17 mouse cellular contexts compared by ENCODE assay signal in genomic region chr14:57533841-57534240, GRCm38 (mm10). TPM values are rescaled to one million over a fixed set of nuclear protein-coding genes. Genes with fewer than 3 reads are reported as not detected.
DNase-seq lines count a peak whose midpoint lies in the region; ATAC-seq and TF ChIP-seq lines count a peak whose summit lies in the region.
"Had no signal": no experiment of that assay in that cellular context is flagged by ENCODE, and none has a peak within 500 bp of the region (broad histone marks: within the 10 kb centered on the region; RNA-seq: fewer than 3 reads in every experiment).

No protein-coding gene starts in this region.

- H3K9me3 ChIP-seq in heart, embryonic 13.5 days: no peaks in the 10 kb centered on the region
- H3K9me3 ChIP-seq in heart, embryonic 10.5 days: no peaks in the 10 kb centered on the region
- no peaks in the 10 kb centered on the region for H3K9me3 ChIP-seq in lung, postnatal 0 days (ENCODE audit: low read length)
- H3K9me3 ChIP-seq in midbrain, postnatal 0 days (ENCODE audit: low read length): no peaks in the 10 kb centered on the region
- no peaks in the 10 kb centered on the region for H3K9me3 ChIP-seq in hindbrain, embryonic 10.5 days
- H3K9me3 ChIP-seq: embryonic facial prominence, embryonic 13.5 days; heart, embryonic 15.5 days; hindbrain, embryonic 12.5 days; intestine, embryonic 15.5 days; limb, embryonic 12.5 days; liver, embryonic 15.5 days; neural tube, embryonic 12.5 days had no signal

- H3K4me1 ChIP-seq in heart, embryonic 13.5 days: peaks cover 61% of the 10 kb centered on the region
- H3K4me1 ChIP-seq in heart, embryonic 10.5 days: peaks cover 33% of the 10 kb centered on the region
- H3K4me1 ChIP-seq in lung, postnatal 0 days (ENCODE audit: insufficient read depth, low read depth, low read length): peaks cover 5% of the 10 kb centered on the region
- peaks cover 15% of the 10 kb centered on the region; the same call in 1 of the 2 replicates for H3K4me1 ChIP-seq in midbrain, postnatal 0 days (ENCODE audit: insufficient read depth, low read length)
- peaks cover 41% of the 10 kb centered on the region for H3K4me1 ChIP-seq in hindbrain, embryonic 10.5 days (replicated peaks)

- no peak for TF ChIP-seq EP300 in lung, postnatal 0 days (IDR thresholded peaks at IDR 0.05)

- ATAC-seq in heart, embryonic 13.5 days (ENCODE audit: extremely low read depth, insufficient number of reproducible peaks, low FRiP score, low TSS enrichment): no peak
- no peak for ATAC-seq in lung, postnatal 0 days
- 0 out of 2 replicates have a peak, but pooled peaks have one; percentile 14 for ATAC-seq in midbrain, postnatal 0 days (ENCODE audit: low FRiP score)

- peaks cover 37% of the 10 kb centered on the region for H3K27me3 ChIP-seq in heart, embryonic 13.5 days (replicated peaks)
- peaks cover 40% of the 10 kb centered on the region for H3K27me3 ChIP-seq in heart, embryonic 10.5 days (ENCODE audit: insufficient read depth, poor library complexity, severe bottlenecking)
- H3K27me3 ChIP-seq in lung, postnatal 0 days (replicated peaks; ENCODE audit: insufficient read depth, low read length): no peaks in the 10 kb centered on the region
- H3K27me3 ChIP-seq in midbrain, postnatal 0 days (ENCODE audit: insufficient read depth, low read length): no peaks in the 10 kb centered on the region
- H3K27me3 ChIP-seq in hindbrain, embryonic 10.5 days (ENCODE audit: insufficient read depth, poor library complexity, severe bottlenecking): peaks cover 55% of the 10 kb centered on the region
- H3K27me3 ChIP-seq: heart, embryonic 15.5 days; neural tube, embryonic 12.5 days had no signal

- H3K4me3 ChIP-seq in heart, embryonic 13.5 days: no peak overlapping the region
- no peak overlapping the region for H3K4me3 ChIP-seq in heart, embryonic 10.5 days
- no peak overlapping the region for H3K4me3 ChIP-seq in lung, postnatal 0 days (ENCODE audit: low read depth, low read length)
- no peak overlapping the region for H3K4me3 ChIP-seq in midbrain, postnatal 0 days (ENCODE audit: low read depth, low read length)
- no peak overlapping the region for H3K4me3 ChIP-seq in hindbrain, embryonic 10.5 days
- H3K4me3 ChIP-seq: embryonic facial prominence, embryonic 13.5 days; heart, embryonic 15.5 days; hindbrain, embryonic 12.5 days; intestine, embryonic 15.5 days; limb, embryonic 12.5 days; liver, embryonic 15.5 days; neural tube, embryonic 12.5 days had no signal

- WGBS in heart, embryonic 13.5 days: 22% methylated on average over 11 of the region's 11 CpGs
- WGBS in heart, embryonic 10.5 days: 16% methylated on average over 11 of the region's 11 CpGs
- 46% methylated on average over 11 of the region's 11 CpGs for WGBS in lung, postnatal 0 days
- 18% methylated on average over 11 of the region's 11 CpGs for whole genome bisulfite sequencing in midbrain, postnatal 0 days
- 13% methylated on average over 11 of the region's 11 CpGs for WGBS in hindbrain, embryonic 10.5 days

- TF ChIP-seq CTCF in lung, postnatal 0 days (IDR thresholded peaks at IDR 0.05): no peak
- no peak for TF ChIP-seq CTCF in midbrain, postnatal 0 days (IDR thresholded peaks at IDR 0.05)

- H3K36me3 ChIP-seq in heart, embryonic 13.5 days: no peaks in the 10 kb centered on the region
- no peaks in the 10 kb centered on the region for H3K36me3 ChIP-seq in heart, embryonic 10.5 days
- H3K36me3 ChIP-seq in lung, postnatal 0 days (ENCODE audit: insufficient read depth, low read length): no peaks in the 10 kb centered on the region
- peaks cover 4% of the 10 kb centered on the region; the same call in 1 of the 2 replicates for H3K36me3 ChIP-seq in midbrain, postnatal 0 days (ENCODE audit: insufficient read depth, low read length)
- H3K36me3 ChIP-seq in hindbrain, embryonic 10.5 days: no peaks in the 10 kb centered on the region
- H3K36me3 ChIP-seq: embryonic facial prominence, embryonic 13.5 days; heart, embryonic 15.5 days; hindbrain, embryonic 12.5 days; intestine, embryonic 15.5 days; limb, embryonic 12.5 days; liver, embryonic 15.5 days; neural tube, embryonic 12.5 days had no signal

- no peak for DNase-seq in heart, embryonic 10.5 days (ENCODE audit: low spot score)
- no peak for DNase-seq in lung, postnatal 0 days (ENCODE audit: low spot score)
- DNase-seq in lung, postnatal 25 days (ENCODE audit: low spot score): no peak
- no peak for DNase-seq in midbrain, postnatal 0 days (ENCODE audit: low spot score)
- no peak for DNase-seq in cerebellum, postnatal 4 days (ENCODE audit: low spot score in 2 of 2)
- no peak for DNase-seq in hindbrain, embryonic 10.5 days (ENCODE audit: low spot score)
- DNase-seq: right cerebral cortex, postnatal 25 days had no signal

- peak overlapping the region; percentile 56; the same call in 1 of the 2 replicates for H3K9ac ChIP-seq in heart, embryonic 13.5 days
- H3K9ac ChIP-seq in lung, postnatal 0 days (replicated peaks; ENCODE audit: low read depth): no peak overlapping the region
- no peak overlapping the region for H3K9ac ChIP-seq in midbrain, postnatal 0 days (replicated peaks; ENCODE audit: low read length, poor library complexity, severe bottlenecking)
- H3K9ac ChIP-seq: embryonic facial prominence, embryonic 13.5 days; heart, embryonic 15.5 days; hindbrain, embryonic 12.5 days; intestine, embryonic 15.5 days; limb, embryonic 12.5 days; liver, embryonic 15.5 days; neural tube, embryonic 12.5 days had no signal

- H3K4me2 ChIP-seq in heart, embryonic 13.5 days: peak overlapping the region; percentile 14; the same call in 1 of the 2 replicates
- H3K4me2 ChIP-seq in lung, postnatal 0 days (replicated peaks; ENCODE audit: low read depth, low read length): no peak overlapping the region
- H3K4me2 ChIP-seq in midbrain, postnatal 0 days (ENCODE audit: low read depth, low read length, poor library complexity, severe bottlenecking): no peak overlapping the region
- H3K4me2 ChIP-seq: embryonic facial prominence, embryonic 13.5 days; heart, embryonic 15.5 days; hindbrain, embryonic 12.5 days; intestine, embryonic 15.5 days; liver, embryonic 15.5 days; neural tube, embryonic 12.5 days had no signal

- no peak overlapping the region for H3K27ac ChIP-seq in heart, embryonic 13.5 days (replicated peaks)
- no peak overlapping the region for H3K27ac ChIP-seq in heart, embryonic 10.5 days
- H3K27ac ChIP-seq in lung, postnatal 0 days (ENCODE audit: low read length): peak overlapping the region; percentile 38; the same call in 1 of the 2 replicates
- no peak overlapping the region for H3K27ac ChIP-seq in midbrain, postnatal 0 days (ENCODE audit: low read depth, low read length)
- H3K27ac ChIP-seq in hindbrain, embryonic 10.5 days: no peak overlapping the region
- H3K27ac ChIP-seq: embryonic facial prominence, embryonic 13.5 days; hindbrain, embryonic 12.5 days; kidney, postnatal 0 days; limb, embryonic 12.5 days; liver, embryonic 15.5 days; macrophage; neural tube, embryonic 12.5 days had no signal

RNA-seq across cellular contexts. Expression of gene Il17d, which starts 9.3 kb away (rescaled TPM):
- 1.1 and 1.5 TPM in 2 replicates for polyA plus RNA-seq in heart, embryonic 13.5 days (2015; fragmentation: Nextera tagmentation; extraction: Ambion mirVana)
- polyA plus RNA-seq in heart, embryonic 10.5 days (2016; fragmentation: Nextera tagmentation; extraction: Ambion mirVana): 0.55 and 1.3 TPM in 2 replicates
- 9.1 and 9.4 TPM in 2 replicates for polyA plus RNA-seq in lung, postnatal 0 days (2015; fragmentation: Nextera tagmentation; extraction: Ambion mirVana)
- 40.7 and 48.2 TPM in 2 replicates for total RNA-seq in midbrain, postnatal 0 days (2014; rRNA removed)
- polyA plus RNA-seq in midbrain, postnatal 0 days (2015; fragmentation: Nextera tagmentation; extraction: Ambion mirVana): 7.0 and 8.3 TPM in 2 replicates
- polyA plus RNA-seq in hindbrain, embryonic 10.5 days (2016; fragmentation: Nextera tagmentation; extraction: Ambion mirVana): 0.96 and 1.9 TPM in 2 replicates
- polyA plus RNA-seq: macrophage had no signal

RNA-seq across cellular contexts. Expression of gene Eef1akmt1, which starts 37.6 kb away (rescaled TPM):
- 62.2 and 71.4 TPM in 2 replicates for polyA plus RNA-seq in heart, embryonic 13.5 days (2015; fragmentation: Nextera tagmentation; extraction: Ambion mirVana)
- polyA plus RNA-seq in heart, embryonic 10.5 days (2016; fragmentation: Nextera tagmentation; extraction: Ambion mirVana): 82.8 and 93.8 TPM in 2 replicates
- polyA plus RNA-seq in lung, postnatal 0 days (2015; fragmentation: Nextera tagmentation; extraction: Ambion mirVana): 64.1 and 69.9 TPM in 2 replicates
- total RNA-seq in midbrain, postnatal 0 days (2014; rRNA removed): 26.2 and 39.2 TPM in 2 replicates
- 63.8 and 73.7 TPM in 2 replicates for polyA plus RNA-seq in midbrain, postnatal 0 days (2015; fragmentation: Nextera tagmentation; extraction: Ambion mirVana)
- polyA plus RNA-seq in hindbrain, embryonic 10.5 days (2016; fragmentation: Nextera tagmentation; extraction: Ambion mirVana): 107 and 111 TPM in 2 replicates
